Mouse (Mus musculus) neural tube, embryonic 15.5 days (tissue): Measurements from ENCODE around the gene Cacna1c. TPM values are rescaled to one million over a fixed set of nuclear protein-coding genes. Genes with fewer than 3 reads are reported as not detected.

ENCODE experiments used
- ATAC-seq: fragments of 200-750 bp; cut with Nextera tagmentation; 2 replicates; pipeline ENCODE4 v1.8.0; 2017; ENCODE audit warnings: mild to moderate bottlenecking, moderate TSS enrichment, moderate library complexity; ENCODE audit not compliant: low FRiP score
- H3K27ac ChIP-seq: fragments of 300-500 bp; sonication (generic); replicated peaks from 2 replicates; pipeline ENCODE4 v1.5.1; 2015; ENCODE audit warnings: mild to moderate bottlenecking, inconsistent platforms
- H3K27me3 ChIP-seq: fragments of 300-500 bp; sonication (generic); replicated peaks from 2 replicates; pipeline ENCODE4 v1.6.1; 2015; ENCODE audit warnings: inconsistent platforms
- H3K36me3 ChIP-seq: fragments of 300-500 bp; sonication (generic); 2 replicates; pipeline ENCODE4 v1.6.1; 2015; ENCODE audit warnings: inconsistent platforms
- H3K4me1 ChIP-seq: fragments of 300-500 bp; sonication (generic); 2 replicates; pipeline ENCODE4 v1.6.1; 2015; ENCODE audit warnings: inconsistent platforms
- H3K4me2 ChIP-seq: fragments of 300-500 bp; sonication (generic); 2 replicates; pipeline ENCODE4 v1.6.1; 2015; ENCODE audit warnings: inconsistent platforms, mild to moderate bottlenecking, moderate library complexity
- H3K4me3 ChIP-seq: fragments of 300-500 bp; sonication (generic); replicated peaks from 2 replicates; pipeline ENCODE4 v1.5.1; 2015; ENCODE audit warnings: mild to moderate bottlenecking, inconsistent platforms
- H3K9ac ChIP-seq: fragments of 300-500 bp; sonication (generic); replicated peaks from 2 replicates; pipeline ENCODE4 v1.6.1; 2015; ENCODE audit warnings: mild to moderate bottlenecking, inconsistent platforms
- H3K9me3 ChIP-seq: fragments of 300-500 bp; sonication (generic); replicated peaks from 2 replicates; pipeline ENCODE4 v1.6.1; 2016; ENCODE audit warnings: inconsistent platforms
- WGBS: fragments of 180-500 bp; shearing (Covaris S2); methylation state at CpG from one replicate; pipeline ENCODE4 v1.1.7; 2015; ENCODE audit warnings: mixed read lengths; 5-methylcytosine and 5-hydroxymethylcytosine counted together
- polyA plus RNA-seq: library from polyadenylated mRNA; unstranded; fragments of >200 nt; fragmentation: Nextera tagmentation; extraction: Ambion mirVana; gene quantifications from 2 replicates; pipeline ENCODE4 v1.2.1, GENCODE M21; 2015

The Cacna1c gene
- polyA plus RNA-seq, 1 experiment from 2014 or later: 7.4 TPM

DNA sequence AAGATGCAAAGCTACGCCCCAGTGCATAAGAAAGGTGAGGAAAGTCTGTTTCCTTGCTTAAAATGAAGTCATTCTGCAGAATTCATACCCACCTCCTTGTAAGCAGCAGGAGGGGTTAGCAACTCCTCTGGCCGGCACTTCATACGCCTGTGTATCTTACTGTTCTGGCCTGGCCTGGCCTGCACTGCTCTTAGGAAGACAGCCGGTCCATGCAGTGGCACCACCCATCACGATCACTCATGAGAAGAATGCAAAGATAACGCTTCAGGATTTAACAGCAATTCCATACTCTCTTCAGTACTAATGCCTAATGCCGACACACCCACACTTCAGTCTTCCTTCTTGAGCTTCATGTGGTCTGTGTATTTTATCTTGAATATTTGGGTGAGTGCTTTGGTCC, 8.1 kb upstream of the Cacna1c start:
- 98% methylated on average over 7 of the region's 7 CpGs for WGBS
- ATAC-seq: no peak

DNA sequence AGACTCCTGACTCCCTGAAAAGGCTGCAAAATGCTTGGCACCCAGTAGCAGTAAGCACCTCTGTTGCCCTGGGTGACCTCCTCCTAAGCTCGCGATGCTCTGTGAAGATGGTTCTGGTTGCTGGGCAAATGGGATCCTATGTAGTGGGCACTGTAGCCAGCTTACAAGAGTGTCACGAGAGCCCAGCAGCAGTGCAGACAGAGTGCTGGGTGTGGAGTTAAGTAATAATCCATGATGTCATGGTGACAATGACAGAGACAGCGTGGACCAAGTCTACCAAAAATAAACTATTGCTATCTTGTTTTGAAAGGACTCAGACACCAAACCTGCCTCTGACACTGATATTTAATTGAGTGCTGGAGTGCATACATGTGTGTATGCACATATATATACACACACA, 5.4 kb upstream of the Cacna1c start:
- no peak overlapping the region for H3K27ac ChIP-seq
- 92% methylated on average over 4 of the region's 4 CpGs for WGBS
- H3K4me1 ChIP-seq: peaks cover 14% of the 10 kb centered on the region
- H3K27me3 ChIP-seq: no peaks in the 10 kb centered on the region
- no peak overlapping the region for H3K4me3 ChIP-seq
- H3K9me3 ChIP-seq: no peaks in the 10 kb centered on the region
- peaks cover 7% of the 10 kb centered on the region for H3K36me3 ChIP-seq
- no peak overlapping the region for H3K4me2 ChIP-seq
- H3K9ac ChIP-seq: no peak overlapping the region
- no peak for ATAC-seq

More for the DNA sequence above, 8.1 kb upstream of the Cacna1c start:
- Histone ChIP-seq H3K27ac (no peak overlapping the region), H3K36me3 (peaks cover 7% of the 10 kb centered on the region), H3K9me3 (no peaks in the 10 kb centered on the region), H3K9ac (no peak overlapping the region), H3K4me3 (no peak overlapping the region), H3K27me3 (no peaks in the 10 kb centered on the region), H3K4me1 (peaks cover 4% of the 10 kb centered on the region; the same call in 1 of the 2 replicates), H3K4me2 (no peak overlapping the region)

DNA sequence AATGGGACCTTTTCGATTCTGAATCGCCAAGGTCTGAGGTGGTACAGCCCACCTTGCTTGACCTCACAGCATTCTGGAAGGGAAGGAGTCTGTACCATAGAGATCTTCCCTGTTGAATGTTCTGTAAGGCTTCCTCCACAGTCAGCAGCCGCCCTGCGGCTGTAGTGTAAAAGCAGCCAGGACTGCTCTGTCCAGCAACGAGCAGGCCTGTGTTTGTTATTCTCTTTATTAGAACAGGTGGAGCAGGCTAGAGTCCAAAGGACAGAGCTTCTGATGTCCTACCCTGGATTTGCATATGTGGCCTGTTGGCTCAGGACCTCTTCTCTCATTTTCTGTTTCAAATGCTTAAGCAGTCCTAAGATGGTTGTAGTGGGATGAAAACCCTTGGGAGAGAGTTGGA, 4.1 kb upstream of the Cacna1c start:
- H3K36me3 ChIP-seq: peaks cover 12% of the 10 kb centered on the region
- no peaks in the 10 kb centered on the region for H3K27me3 ChIP-seq
- no peak for ATAC-seq
- H3K9ac ChIP-seq: no peak overlapping the region
- WGBS: 84% methylated on average over 5 of the region's 5 CpGs
- peaks cover 14% of the 10 kb centered on the region for H3K4me1 ChIP-seq
- no peak overlapping the region for H3K4me2 ChIP-seq
- no peaks in the 10 kb centered on the region for H3K9me3 ChIP-seq
- H3K27ac ChIP-seq: no peak overlapping the region
- no peak overlapping the region for H3K4me3 ChIP-seq

DNA sequence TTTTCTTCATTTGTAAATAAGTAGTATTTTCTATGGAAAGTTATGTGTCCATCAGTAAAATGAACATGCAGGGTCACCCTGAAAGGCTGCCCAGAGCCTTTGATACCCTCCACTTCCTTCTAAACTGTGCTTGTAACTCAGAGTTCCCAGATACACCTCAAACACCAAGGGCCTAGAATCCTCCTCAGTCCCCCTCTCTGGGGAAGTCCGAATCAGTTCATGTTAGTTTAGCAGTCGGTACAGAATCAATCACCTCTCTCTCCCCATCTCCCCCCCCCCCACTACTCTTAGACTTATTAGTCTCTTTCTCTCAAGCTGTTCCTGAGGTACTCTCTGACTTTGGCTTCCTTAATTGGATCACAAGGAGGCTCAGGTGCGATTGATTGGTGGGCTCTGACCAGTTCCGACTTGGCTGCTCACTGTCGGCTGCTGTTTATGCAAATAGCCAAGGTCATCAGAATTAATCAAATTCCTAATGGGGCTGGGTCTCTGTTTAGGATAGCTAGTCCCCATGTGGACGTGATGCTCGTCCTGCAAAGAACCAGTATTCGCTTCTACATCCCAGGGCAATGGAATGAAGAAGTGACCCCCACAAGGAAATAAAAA, 3.2 kb upstream of the Cacna1c start:
- 27% methylated on average over 8 of the region's 8 CpGs for WGBS
- no peak overlapping the region for H3K4me3 ChIP-seq
- peaks cover 14% of the 10 kb centered on the region for H3K4me1 ChIP-seq
- no peak overlapping the region for H3K9ac ChIP-seq
- H3K4me2 ChIP-seq: no peak overlapping the region
- H3K27me3 ChIP-seq: no peaks in the 10 kb centered on the region
- no peak for ATAC-seq
- peaks cover 12% of the 10 kb centered on the region for H3K36me3 ChIP-seq
- H3K9me3 ChIP-seq: no peaks in the 10 kb centered on the region
- H3K27ac ChIP-seq: no peak overlapping the region

DNA sequence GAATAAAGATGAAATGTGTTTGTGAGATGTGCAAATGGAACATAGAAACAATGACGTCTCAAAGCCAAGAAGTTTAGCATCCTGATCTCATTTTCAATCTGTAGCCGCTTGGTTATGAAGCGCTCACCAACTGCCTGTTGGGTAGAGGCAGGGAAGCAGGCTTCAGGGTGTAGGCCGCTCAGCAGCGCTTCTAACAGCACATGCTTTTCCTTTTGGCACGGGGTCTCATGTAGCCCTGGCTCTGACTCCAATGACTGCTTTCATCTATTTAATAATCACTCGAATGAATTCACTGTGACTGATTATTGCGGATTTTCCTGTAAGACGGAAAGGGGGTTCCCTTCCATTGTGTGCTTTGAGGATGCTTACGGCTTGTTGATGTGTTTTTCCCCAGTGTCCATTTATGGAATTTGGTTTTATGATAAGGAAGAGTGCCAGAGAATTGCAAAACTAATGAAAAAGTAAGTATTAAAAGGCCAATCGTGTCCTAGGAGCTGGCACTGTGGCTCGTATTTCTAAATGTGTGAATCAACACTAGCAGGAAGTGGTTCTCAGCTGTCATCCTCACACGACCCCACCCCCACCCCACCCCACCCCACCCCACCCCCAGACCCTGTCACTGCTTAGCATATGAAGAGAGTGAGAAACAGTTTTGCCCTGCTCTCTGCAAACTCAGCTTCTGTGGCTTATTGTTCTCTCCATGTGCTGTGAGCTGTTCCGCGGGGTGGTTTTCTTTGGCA, 2.5 kb upstream of the Cacna1c start:
- 31% methylated on average over 15 of the region's 15 CpGs for WGBS
- H3K4me2 ChIP-seq: no peak overlapping the region
- H3K27me3 ChIP-seq: no peaks in the 10 kb centered on the region
- no peak overlapping the region; the same call in 1 of the 2 replicates for H3K27ac ChIP-seq
- H3K36me3 ChIP-seq: peaks cover 16% of the 10 kb centered on the region
- H3K4me3 ChIP-seq: no peak overlapping the region
- no peak for ATAC-seq
- no peaks in the 10 kb centered on the region for H3K9me3 ChIP-seq
- no peak overlapping the region for H3K9ac ChIP-seq
- H3K4me1 ChIP-seq: peaks cover 14% of the 10 kb centered on the region

DNA sequence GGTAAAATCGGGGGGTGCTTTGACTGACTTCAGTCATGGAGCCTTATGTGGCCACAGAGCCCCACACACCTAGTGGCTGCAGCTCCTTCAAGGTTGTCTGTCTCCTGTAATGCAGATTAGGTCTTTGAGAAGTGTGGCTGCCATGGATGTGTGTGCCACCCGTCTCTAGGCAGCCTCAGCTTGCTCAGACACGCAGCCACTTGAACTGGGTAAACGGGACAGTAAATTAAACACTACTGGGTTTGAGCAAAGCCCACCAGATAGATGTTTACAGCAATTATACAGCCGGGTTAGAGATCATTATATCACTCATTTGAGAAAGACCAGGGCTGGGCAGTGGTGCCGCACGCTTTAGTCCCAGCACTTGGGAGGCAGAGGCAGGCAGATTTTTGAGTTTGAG, 1.6 kb downstream of the Cacna1c start:
- no peak for ATAC-seq
- Histone ChIP-seq H3K9me3 (no peaks in the 10 kb centered on the region), H3K9ac (no peak overlapping the region), H3K27me3 (no peaks in the 10 kb centered on the region), H3K36me3 (peaks cover 45% of the 10 kb centered on the region), H3K4me3 (no peak overlapping the region), H3K4me2 (no peak overlapping the region), H3K4me1 (peaks cover 14% of the 10 kb centered on the region), H3K27ac (no peak overlapping the region)
- 86% methylated on average over 7 of the region's 7 CpGs for WGBS

DNA sequence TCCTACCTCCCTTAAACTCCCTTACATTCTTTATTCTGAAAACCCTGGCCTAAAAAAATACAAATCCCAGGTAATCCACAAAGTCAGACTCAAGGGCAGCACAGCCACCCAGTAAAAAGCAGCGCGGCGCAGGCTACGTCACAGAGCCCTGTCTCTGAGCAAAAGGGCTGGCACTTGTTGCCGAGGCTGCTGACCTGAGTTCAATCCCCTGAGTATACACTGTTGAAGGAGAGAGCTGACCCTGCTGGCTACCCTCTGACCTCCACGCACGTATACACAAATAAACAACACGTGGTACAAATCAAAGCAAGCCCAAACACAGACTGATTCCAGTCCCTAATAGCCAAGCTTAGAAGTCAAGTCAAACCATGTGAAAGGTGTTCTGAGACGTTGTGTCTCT, 2.1 kb downstream of the Cacna1c start:
- Histone ChIP-seq H3K9me3 (no peaks in the 10 kb centered on the region), H3K27ac (no peak overlapping the region), H3K27me3 (no peaks in the 10 kb centered on the region), H3K4me3 (no peak overlapping the region), H3K9ac (no peak overlapping the region), H3K4me1 (peaks cover 9% of the 10 kb centered on the region), H3K4me2 (no peak overlapping the region), H3K36me3 (peaks cover 48% of the 10 kb centered on the region)
- 91% methylated on average over 9 of the region's 9 CpGs for WGBS
- ATAC-seq: no peak

DNA sequence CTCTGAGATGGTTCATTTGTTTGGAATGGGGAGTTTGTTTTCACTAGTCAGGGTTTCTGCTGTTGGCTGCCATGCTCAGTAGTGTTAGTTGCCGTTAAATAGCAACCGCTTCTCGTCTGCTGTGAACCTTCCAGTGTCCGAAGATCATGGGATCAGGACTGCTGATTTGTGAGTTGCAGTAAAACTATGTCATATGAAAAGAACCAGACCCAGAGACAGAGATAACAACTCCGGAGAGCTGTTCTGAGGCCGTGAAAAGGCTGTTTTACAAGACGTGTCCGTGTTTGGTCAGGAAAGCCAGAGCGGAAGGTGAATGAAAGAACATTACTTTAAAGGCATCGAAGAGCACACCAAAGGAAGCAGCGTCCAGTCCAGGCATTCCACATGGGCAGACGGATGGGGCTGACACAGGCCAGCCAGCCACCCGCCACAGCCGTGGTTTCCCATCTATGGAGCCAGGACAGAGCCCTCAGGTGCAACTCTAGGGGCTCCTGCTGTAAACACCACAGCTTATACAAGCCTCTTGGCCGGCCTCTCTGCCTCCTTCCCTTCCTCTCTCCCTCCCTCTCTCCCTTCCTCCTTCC, 2.6 kb downstream of the Cacna1c start:
- Histone ChIP-seq H3K9me3 (no peaks in the 10 kb centered on the region), H3K9ac (no peak overlapping the region), H3K4me3 (no peak overlapping the region), H3K27ac (no peak overlapping the region), H3K27me3 (no peaks in the 10 kb centered on the region), H3K4me1 (peaks cover 5% of the 10 kb centered on the region), H3K4me2 (no peak overlapping the region), H3K36me3 (peaks cover 48% of the 10 kb centered on the region)
- ATAC-seq: no peak
- 91% methylated on average over 15 of the region's 15 CpGs for WGBS

DNA sequence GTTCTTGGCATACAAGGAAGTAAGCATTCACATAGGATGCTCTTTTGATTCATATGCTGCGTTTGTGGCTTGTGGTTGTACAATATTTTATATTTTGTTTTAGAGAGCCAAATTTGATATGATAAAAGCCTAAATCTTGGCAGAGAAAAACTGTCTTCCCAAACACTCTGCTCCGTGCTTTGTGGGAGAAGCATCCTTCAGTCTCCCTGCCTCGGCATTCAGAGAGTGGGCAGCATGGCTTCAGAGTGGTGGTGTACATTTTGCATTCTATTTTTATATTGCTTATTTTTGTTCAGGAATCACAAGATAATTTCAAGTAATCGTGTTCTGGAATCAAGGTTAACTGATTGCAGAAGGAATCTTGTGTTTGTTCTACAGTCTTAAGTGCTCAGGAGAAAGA, 4.7 kb downstream of the Cacna1c start:
- WGBS: 94% methylated on average over 4 of the region's 4 CpGs
- Histone ChIP-seq H3K36me3 (peaks cover 48% of the 10 kb centered on the region), H3K4me2 (no peak overlapping the region)

DNA sequence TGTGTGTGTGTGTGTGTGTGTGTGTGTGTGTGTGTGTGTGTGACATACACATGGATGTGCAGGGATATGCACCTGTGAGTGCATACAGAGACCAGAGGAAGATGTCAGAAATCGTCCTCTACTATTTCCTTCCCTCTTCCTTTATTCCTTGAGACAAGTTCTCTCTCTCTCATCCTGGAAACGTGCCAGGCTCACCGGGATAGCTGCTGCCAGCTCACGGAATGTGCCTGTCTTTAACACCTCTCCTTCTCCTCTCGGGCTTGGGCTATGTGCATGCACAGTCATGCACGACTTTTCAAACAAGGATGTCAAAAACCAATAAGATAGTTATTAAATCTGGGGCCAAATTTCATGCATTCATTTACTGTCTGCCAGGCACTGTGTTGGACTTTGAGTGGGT, 8.6 kb downstream of the Cacna1c start:
- 54% methylated on average over 6 of the region's 6 CpGs for WGBS
- Histone ChIP-seq H3K9me3 (no peaks in the 10 kb centered on the region), H3K9ac (no peak overlapping the region), H3K36me3 (peaks cover 39% of the 10 kb centered on the region), H3K4me2 (no peak overlapping the region), H3K27me3 (no peaks in the 10 kb centered on the region), H3K4me3 (no peak overlapping the region), H3K4me1 (no peaks in the 10 kb centered on the region), H3K27ac (no peak overlapping the region)
- ATAC-seq: no peak

More for the DNA sequence above, 4.7 kb downstream of the Cacna1c start:
- H3K27me3 ChIP-seq: no peaks in the 10 kb centered on the region
- no peak for ATAC-seq
- H3K4me3 ChIP-seq: no peak overlapping the region
- no peaks in the 10 kb centered on the region for H3K9me3 ChIP-seq
- H3K9ac ChIP-seq: no peak overlapping the region
- no peak overlapping the region for H3K27ac ChIP-seq
- H3K4me1 ChIP-seq: no peaks in the 10 kb centered on the region

DNA sequence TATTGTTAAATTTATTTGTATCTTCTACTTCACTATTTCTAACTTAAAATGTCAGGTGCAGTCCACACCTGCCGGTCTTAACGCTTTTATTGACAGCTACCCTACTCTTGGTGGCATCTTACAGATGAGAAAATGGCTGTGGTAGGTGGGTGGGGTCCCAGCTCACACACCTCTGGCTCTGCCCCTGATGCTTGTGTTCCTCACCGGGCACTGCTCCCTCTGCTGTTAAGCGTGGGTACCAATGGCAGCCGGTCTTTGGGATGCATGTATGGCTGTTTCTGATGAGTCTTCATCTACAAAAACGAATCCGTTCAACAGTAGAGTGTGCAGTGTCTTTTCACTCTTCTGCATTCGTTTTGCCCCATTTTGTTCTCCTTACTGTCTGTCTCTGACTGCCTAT, 9.6 kb downstream of the Cacna1c start:
- Histone ChIP-seq H3K9me3 (no peaks in the 10 kb centered on the region), H3K9ac (no peak overlapping the region), H3K27me3 (no peaks in the 10 kb centered on the region), H3K27ac (no peak overlapping the region), H3K4me2 (no peak overlapping the region), H3K4me3 (no peak overlapping the region), H3K36me3 (peaks cover 32% of the 10 kb centered on the region), H3K4me1 (no peaks in the 10 kb centered on the region)
- WGBS: 63% methylated on average over 8 of the region's 8 CpGs
- ATAC-seq: no peak

DNA sequence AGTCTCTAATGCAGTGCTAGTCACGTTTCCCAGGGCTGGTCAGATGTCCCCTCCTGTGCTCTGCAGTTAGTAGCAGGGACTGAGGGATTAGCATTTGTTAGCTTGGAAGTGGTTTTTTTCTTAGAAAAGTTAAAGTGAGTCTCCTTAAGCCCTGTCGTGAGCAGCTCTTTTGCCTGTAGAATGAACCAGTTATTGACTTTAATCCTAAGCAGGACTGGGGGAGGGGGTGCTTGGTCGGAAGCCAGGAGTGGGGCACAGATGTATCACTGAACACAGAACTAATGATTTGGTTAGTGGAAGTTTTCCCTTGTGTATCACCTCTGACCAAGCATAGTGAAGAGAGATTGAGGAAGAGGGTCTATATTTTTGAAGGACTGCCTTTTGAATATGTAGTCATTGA, 12.4 kb downstream of the Cacna1c start:
- Histone ChIP-seq H3K4me3 (no peak overlapping the region), H3K27ac (no peak overlapping the region), H3K9ac (no peak overlapping the region), H3K4me1 (0 out of 2 replicates have a peak, but pooled peaks cover under 1% of the 10 kb centered on the region), H3K9me3 (no peaks in the 10 kb centered on the region), H3K36me3 (peaks cover 12% of the 10 kb centered on the region), H3K27me3 (no peaks in the 10 kb centered on the region), H3K4me2 (no peak overlapping the region)
- no peak for ATAC-seq
- 63% methylated on average over 3 of the region's 3 CpGs for WGBS
